Mouse (Mus musculus) left cerebral cortex, postnatal 36 days (tissue): Measurements from ENCODE around the gene Tnfsf4. TPM values are rescaled to one million over a fixed set of nuclear protein-coding genes. Genes with fewer than 3 reads are reported as not detected.
A peak's percentile ranks its signal among the peaks of the same experiment; 100 is the strongest.

Experiments
- DNase-seq, 2 experiments: peaks; one replicate each; pipeline ENCODE4 v3.0.0; 2021 to 2022; ENCODE audit warnings: low spot score in 2 of 2, mixed read lengths in 1 of 2
- intact Hi-C: fragments of 180-260 bp; cut with DNase I; formaldehyde crosslinking; loops from one replicate; pipeline ENCODE4 v1.15.1; 2025
- total RNA-seq, 2 experiments: library from RNA; stranded (reverse); gene quantifications; 2 replicates each; pipeline ENCODE4 v1.2.3; 2021

Gene Tnfsf4
- total RNA-seq, result not detected

DNA sequence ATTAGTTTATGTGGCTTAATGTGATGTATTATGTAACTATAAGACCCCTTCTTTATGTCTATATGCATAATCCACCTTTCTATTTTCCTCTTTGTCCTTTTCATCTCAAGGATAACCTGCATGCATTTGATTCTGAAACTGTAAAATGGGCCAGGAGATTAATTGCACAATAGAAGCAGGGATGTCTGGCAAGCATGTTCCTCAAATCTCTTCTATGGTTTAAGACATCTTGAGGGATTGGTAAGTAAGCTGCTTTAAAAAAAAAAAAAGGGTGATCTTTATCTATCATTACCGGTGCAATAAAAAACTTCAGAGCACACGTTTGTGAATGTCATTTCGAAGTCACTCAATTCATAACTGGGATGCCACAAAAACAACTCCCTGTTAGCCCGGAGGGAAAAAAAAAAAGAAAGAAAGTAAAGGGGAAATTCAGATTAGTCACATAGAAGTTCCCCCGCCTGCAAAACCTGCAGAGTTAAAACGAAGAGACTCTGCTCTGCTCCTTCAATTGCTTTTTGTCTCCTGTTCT is at the start of gene Tnfsf4:
Tnfsf4 (plus strand) TSS at position 479 of the 529 bp plus-strand sequence.
- intact Hi-C loops, result loop anchor here (5.0 kb wide), 1 partner anchor 207 kb away; no protein-coding TSS in a partner anchor
- DNase-seq, result no peak

DNA sequence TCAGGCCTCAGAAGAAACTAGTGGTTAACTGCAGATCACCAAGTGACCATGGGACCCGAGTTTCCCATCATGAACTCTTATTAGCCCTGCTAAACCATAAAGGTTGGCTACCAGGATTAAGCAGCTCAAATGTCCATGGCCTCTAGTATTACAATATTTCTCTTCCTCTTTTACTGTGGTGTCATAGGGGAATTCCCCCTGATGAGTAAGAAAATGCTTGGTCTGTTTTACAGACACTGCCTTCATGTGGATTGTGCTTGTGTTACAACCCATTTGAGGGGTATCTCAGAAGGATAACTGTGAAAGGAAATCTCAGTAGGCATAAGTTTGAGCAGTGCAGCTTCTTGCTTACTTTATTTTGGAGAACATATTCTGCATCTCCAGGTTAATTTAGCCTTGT is 44.2 kb upstream of the Tnfsf4 start:
- intact Hi-C loops, result no loop called here
- no peak for DNase-seq

DNA sequence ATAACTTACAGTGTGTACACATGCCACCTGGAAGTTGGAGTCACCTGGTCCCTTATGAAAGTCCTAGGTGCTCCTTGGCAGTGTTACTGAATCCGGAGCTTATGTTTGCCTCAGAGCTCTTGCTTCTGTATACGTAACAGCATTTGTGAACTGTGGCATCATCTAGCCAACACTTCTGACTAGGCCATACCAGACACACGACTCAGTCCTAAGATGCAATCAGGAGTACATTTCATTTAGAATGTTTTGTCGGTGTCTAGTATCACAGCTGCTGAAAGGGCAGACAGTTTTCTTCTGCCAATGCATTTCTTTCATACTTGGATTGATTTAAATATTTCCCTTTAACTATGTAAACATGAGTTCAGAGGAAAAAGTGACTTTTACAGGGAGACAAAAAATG is 30.2 kb upstream of the Tnfsf4 start:
- no peak for DNase-seq
- intact Hi-C loops, result no loop called here

DNA sequence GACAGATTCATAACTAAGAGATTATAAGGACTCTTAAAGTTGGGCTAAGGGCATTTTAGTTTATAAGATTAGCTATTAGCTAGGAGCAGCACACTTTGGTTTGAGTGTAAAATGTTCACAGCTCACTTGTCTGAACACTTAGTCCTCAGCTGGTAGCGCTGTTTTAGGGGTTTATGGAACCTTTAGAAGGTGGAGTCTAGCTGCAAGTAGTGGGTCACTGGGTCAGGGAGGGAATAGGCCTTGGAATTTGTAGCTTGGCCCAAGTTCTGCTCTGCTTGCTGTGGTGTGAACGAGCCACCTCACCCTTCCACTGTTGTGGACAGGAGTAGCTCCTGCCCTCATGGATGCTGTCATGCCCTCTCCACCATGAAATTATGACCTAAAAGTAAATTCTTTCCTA is 23.3 kb upstream of the Tnfsf4 start:
- intact Hi-C loops, result no loop called here
- DNase-seq, result no peak

DNA sequence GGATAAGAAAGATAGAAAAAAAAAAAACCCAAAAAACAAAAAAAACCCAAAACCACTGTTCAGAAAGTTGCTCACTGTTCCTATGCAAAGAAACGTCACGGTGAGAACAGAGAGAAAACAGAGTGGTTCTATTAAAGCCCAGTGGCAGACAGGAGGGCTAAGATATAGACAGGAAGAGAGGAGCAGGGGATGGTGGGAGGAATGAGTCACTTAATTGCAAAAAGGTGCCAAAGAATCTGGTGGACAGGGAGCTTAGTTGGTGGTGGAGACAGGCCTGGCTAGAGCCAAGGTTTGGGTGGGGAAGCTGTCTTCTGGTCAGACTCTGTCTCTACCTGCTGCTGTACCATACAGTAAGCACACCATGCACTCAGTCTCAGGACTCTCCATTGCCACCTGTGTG is 19.3 kb upstream of the Tnfsf4 start:
- intact Hi-C loops, result no loop called here
- no peak for DNase-seq

DNA sequence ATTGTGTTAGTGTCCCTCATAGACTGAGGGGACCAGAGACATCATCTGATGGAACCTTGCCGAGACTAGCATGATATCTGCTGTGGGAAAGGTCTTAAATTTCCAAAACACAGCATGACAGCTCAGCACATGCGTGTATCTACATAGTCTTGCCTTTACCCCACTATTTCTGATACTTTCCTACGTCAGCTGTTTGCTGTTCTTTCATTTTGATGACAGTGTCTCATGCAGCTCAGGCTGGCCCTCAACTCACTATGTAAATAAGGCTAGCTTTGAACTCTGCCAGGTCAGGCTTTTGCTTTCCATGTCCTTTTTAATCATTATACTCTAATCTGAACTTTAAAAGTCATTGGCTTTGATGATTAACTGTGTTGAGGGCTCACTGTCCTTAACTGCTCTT is 16.6 kb upstream of the Tnfsf4 start:
- DNase-seq, result no peak
- intact Hi-C loops, result no loop called here

DNA sequence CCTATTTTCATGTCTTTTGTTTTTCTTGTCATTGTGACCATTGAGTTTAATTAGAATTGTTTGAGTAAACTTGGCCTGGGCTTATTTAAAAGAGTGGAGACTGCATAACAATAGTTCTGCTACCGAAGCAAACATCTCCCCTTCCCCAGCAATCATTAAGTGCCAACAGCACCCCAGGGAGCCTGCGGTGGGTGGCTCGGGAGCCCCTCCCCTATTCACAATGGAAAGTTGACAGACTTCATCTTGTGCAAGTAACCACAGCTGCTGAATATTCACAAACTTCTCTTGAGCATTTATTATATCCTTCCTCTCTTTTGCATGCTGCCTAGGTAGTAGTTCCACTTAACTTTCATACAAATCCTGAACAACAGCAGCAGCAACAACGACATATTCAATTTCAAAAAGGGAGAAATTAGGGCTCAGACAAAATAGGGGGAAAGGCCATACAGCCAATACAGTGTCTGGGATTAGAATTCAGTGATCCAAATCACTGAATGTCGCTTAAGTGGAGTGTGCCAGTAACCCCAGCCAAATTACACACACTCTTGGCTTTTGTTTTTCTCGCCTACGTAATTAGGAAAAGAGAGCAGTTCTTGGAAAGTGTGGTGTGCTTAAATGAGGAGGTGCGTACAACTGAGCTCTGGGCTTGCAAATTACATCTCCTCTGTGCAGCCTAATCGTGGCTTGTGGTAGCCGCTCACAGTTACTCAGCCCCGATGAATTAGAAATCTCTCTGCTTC is 15.4 kb upstream of the Tnfsf4 start:
- DNase-seq, result no peak
- intact Hi-C loops, result no loop called here

DNA sequence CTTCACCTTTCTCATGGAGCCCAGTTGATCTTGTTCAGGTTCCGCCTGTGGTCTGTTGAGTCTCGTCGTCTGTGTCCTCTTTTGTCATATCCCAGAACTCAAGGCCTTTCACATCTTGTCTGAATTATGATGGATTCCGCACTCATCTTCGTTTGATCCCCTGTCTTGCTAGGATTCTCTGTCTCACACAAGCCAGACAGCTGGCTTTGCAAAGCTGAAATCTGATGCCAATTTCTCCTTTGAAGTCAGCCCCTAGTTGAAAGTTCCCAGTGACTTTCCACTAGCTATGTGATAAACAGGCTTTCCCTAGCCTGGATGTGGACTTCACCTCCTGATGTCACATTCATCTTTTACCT is 14.8 kb upstream of the Tnfsf4 start:
- DNase-seq, result no peak
- intact Hi-C loops, result no loop called here

DNA sequence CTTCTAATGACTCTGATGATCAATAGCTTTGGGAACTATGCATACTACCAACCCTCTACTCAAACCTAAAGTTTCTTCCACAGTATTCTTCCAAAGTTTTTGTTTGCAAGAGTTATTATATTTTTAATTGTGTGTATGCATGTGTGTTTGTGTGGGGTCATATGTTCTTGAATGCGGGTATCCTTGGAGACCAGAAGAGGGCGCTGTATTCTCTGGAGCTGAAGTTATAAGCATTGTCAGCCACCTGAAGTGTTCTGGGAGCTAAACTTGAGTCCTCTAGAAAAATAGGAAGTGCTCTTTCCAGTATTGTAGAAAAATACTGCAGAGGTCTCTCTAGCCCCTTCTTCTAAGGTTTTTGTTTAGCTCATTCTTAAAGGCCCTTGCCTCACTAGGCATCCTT is 5.1 kb upstream of the Tnfsf4 start:
- intact Hi-C loops, result no loop called here
- DNase-seq, result no peak

DNA sequence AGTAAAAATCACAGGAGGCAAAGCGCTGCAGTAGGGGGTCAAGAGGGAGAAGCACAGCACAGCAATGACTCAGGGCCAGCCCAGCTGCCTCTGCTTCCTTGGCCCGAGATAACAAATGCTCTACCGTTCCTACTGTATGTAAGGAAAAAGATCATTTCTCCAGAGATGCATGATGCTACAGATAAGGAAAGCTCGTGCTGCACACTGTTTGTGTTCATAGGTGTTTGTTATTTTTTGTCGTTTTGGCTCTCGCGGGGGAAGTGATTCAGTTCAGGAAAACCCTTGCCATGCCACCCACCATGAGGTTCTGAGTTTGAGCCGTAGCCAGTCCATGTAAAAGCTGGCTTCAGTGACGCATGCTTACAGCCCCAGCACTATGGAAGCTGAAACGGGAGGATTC is 2.3 kb upstream of the Tnfsf4 start:
- intact Hi-C loops, result no loop called here
- DNase-seq, result no peak

DNA sequence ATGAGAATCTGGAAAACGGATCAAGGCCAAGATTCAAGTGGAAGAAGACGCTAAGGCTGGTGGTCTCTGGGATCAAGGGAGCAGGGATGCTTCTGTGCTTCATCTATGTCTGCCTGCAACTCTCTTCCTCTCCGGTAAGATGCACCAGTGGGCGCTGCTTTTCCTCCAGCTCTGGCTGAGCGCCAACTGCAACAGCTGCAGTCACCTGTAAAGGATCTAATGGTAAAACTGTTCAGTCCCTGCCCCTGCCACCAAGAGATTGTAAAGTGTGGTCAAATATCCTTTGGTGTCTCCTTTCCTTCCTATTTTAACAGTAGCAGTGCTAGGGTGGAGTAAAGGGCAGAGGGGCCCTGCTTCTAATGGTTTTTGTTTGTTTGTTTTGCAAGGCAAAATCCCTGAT is 401 bp downstream of the Tnfsf4 start:
- DNase-seq, result no peak
- intact Hi-C loops, result loop anchor here (5.0 kb wide), 1 partner anchor 207 kb away; no protein-coding TSS in a partner anchor

DNA sequence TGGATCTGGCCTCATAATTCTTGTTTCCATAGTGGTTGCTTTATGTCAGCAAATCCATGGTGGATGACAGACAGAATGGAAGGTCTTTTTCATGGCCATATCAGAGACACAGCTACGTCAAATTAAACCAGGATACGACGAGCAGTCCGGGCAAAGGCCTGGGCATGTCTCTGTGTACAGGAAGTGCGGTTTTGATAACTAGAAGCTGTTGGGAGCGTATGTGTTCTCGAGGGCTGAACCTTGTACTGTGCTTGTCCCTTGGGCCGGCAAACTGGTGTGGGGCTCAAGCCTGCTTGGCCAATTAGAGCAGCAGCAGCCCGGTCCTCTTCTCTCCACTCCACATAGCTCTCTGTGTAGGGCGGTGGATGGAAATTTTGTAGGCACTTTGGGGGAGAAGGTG is 1.1 kb downstream of the Tnfsf4 start:
- DNase-seq, result no peak
- intact Hi-C loops, result loop anchor here (5.0 kb wide), 1 partner anchor 206 kb away; no protein-coding TSS in a partner anchor

DNA sequence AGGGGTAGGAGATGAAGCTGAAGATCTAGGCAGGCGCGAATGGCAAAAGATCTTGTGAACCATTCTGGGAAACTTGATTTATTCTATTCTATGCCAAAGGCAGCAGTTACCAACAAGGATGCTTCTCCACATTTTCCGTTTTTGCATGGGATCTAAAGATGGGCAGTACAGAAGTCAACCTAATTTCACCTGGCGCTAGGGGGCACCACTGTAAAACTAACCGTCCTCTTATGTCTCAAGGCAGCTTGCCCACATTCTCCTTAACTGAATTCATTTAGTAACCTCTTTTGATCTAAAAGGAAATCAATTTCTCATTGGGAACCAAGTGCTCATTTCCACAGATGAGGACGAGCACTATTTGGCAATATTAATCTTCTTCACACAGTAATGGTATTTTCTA is 4.9 kb downstream of the Tnfsf4 start:
- DNase-seq, result peak; percentile 54 to 70
- intact Hi-C loops, result loop anchor here (2.0 to 5.0 kb wide), 2 partner anchors 287 to 337 kb away; no protein-coding TSS in a partner anchor

DNA sequence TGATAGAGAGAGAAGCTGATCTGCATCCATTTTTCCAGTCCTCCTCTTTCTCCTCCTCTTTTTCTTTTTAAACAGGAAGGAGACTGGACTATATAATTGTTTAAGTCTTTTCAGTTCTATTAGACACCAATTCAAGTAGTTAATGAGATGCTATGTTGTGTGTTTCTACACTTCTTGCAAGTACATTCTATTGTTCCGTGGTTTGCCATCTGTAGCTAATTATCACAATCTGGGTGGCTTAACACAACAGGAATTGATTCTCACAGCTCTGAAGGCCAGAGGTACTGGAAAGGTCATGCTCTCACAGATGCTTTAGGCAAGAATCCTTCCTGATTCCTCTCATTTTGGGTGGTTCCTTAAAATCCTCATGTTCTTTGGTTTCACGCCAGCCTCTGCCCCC is 7.9 kb downstream of the Tnfsf4 start:
- DNase-seq, result no peak
- intact Hi-C loops, result loop anchor here (5.0 kb wide), 1 partner anchor 334 kb away; no protein-coding TSS in a partner anchor

DNA sequence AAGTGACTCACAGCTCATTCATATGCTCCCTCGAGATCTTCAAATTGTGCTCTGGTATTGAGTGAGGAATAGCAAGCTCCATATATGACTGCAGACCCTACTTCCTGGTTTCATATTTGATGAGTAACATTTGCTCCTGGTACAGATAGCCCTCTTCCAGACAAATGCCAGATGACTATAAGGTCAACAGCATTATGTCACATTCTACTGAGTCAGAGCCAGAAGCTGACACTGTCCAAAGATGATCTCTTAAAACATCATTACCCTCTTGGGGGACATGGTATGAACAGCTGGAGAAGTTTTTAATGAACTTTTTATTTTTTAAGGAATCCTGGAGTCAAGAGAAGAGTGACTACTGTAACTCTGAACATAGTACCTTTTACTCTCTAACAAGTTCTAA is 11.3 kb downstream of the Tnfsf4 start:
- no peak for DNase-seq
- intact Hi-C loops, result no loop called here

DNA sequence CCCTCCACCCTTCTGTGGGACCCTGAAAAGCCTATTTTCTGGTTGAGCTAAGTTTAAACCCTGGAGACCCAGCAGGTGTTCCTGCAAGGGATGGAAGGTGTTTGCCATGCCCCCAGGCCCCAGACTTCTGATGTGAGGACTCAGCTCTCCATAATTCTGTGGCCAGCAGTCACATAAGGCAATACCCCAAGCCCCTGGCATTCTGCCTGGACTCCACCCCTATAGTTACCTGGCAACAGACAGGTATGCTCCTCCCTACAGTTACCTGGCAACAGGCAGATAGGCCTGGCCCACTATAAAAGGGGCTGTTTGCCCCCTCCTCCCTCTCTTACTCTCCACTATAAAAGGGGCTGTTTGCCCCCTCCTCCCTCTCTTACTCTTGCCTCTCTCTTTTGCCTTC is 24.7 kb downstream of the Tnfsf4 start:
- DNase-seq, result no peak
- intact Hi-C loops, result no loop called here

DNA sequence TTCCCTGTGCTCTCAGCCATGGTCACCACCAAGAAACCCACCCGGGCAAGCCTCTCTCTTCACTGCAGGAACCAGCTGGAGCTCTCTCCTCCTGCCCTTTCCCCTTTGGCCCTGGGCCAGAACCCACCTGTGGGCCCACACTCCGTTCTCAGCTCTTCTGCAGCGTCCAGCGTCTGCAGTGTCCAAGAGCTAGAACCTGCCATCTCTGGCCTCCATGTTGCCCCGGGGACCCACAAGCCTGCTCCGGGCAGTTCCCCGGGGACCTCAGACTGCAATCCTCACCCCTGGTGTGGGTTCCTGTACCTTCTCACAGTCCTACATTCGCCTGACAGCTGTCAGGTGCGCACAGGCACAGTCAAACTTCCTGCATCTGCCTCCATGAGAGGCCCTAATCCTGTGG is 25.4 kb downstream of the Tnfsf4 start:
- no peak for DNase-seq
- intact Hi-C loops, result no loop called here

DNA sequence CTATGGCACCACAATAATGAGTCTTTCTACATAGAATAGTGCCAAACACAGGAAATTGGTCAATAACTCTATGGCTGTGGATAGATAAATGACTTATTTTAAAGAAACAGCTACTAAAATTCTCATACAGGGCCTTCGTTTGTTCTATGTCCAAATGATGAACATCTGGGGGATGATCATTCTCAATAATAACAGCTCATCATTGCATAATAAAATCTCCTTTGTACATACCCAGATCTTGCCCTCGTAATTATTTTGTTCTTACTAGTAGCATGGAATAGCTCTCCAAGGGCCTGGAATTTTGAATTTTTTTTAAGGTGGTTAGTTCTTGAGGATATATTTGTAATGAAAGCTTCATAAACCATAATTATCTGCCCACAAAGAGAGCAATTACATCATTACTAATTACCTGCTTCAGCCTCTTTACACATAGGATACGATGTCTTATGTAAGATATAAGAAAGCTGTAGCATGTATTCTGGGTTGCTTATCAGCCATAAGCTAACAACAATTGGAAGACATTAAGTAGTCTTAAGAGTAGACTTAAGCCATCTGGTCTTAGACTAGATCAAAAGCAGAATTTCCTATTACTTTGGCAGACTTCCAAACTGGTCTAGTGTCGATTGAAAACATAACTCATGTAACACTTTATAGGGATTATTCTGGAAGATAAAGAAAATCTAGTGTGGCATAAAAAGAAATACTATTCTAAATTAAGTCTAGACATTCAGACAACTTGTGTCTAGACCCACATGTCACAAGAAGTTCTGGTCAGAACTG is 31.3 kb downstream of the Tnfsf4 start:
- intact Hi-C loops, result no loop called here
- no peak for DNase-seq

DNA sequence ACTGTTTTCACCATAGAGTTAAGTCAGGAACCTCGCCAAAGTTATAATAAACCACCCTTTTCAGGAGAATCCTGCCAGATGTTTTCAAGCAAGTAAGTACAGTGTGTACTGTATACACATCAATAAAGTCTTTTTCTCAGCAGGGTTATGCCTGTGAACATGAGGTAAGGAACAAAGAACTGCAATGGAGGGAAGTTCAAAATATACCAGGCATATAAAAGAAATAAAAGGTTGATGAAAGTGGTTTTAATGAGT is 31.8 kb downstream of the Tnfsf4 start:
- intact Hi-C loops, result no loop called here
- no peak for DNase-seq

DNA sequence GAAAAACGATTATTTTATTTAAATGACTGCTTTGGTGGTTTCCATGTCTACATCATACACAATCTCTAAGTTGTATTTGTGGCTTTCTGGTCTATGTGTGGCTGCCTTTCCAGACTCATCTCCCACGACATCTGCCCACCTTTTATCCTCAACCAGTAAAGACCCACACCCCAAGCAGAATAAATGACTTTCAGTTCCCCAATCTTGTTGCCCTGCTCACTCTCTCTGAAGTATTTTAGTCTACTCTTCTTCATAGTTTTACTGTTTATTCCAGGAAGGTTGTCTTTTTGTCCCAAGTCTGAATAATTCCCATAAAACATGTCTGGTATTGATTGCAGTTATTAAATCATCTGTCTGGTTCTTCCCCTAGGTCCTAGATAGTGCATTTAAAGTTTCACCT is 40.6 kb downstream of the Tnfsf4 start:
- intact Hi-C loops, result no loop called here
- DNase-seq, result no peak

DNA sequence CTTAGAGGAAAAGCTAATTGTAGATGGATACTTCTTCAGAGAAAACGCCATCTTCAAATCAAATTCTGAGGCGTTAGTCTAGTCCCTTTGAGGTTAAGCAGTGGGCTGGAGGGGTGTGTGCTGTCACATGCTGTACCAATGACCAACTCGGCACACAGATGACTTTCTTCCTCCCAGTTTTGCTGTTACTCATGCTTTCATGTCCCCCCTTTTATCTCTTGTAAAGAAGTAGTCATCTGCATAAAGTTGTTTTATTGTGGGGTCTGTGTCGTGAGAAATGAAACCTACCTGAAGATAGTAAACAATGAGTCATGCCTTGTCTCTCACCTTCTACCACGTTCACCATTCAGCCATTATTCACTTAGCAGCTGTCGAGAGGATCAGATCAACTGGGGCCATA is 41.3 kb downstream of the Tnfsf4 start:
- DNase-seq, result no peak
- intact Hi-C loops, result no loop called here
